Comparison of ENCODE assay signal across 10 mouse cellular contexts in genomic region chr17:4735185-4735584, GRCm38 (mm10).
A peak's percentile ranks its signal among the peaks of the same experiment; 100 is the strongest.
DNase-seq lines count a peak whose midpoint lies in the region; ATAC-seq lines count a peak whose summit lies in the region.
"Had no signal": no experiment of that assay in that cellular context is flagged by ENCODE, and none has a peak within 500 bp of the region (broad histone marks: within the 10 kb centered on the region; RNA-seq: fewer than 3 reads in every experiment).

No protein-coding gene starts in this region.

- peak; percentile 76 for DNase-seq in heart, adult 8-10 months (ENCODE audit: low spot score)
- peak; percentile 34 for DNase-seq in lung, postnatal 14 days
- DNase-seq in left cerebral cortex, postnatal 4 days, result no peak
- DNase-seq in thymus, postnatal 25 days, result no peak
- no peak for DNase-seq in right cerebral cortex, adult 2 months (ENCODE audit: low spot score in 2 of 2)
- DNase-seq: right cerebral cortex, postnatal 25 days had no signal

- peak; percentile 81 for ATAC-seq in embryonic facial prominence, embryonic 15.5 days (ENCODE audit: insufficient number of reproducible peaks, low FRiP score, low TSS enrichment, low read depth)
- ATAC-seq in kidney, embryonic 15.5 days (replicated peaks; ENCODE audit: low FRiP score), result peak; percentile 59
- ATAC-seq in erythroid progenitor cell, adult 5-6 weeks (replicated peaks; ENCODE audit: low FRiP score, poor library complexity, severe bottlenecking), result no peak
- ATAC-seq: liver, embryonic 12.5 days had no signal

- peak overlapping the region; percentile 40; the same call in 1 of the 2 replicates for H3K27ac ChIP-seq in embryonic facial prominence, embryonic 15.5 days (replicated peaks)
- H3K27ac ChIP-seq in kidney, embryonic 15.5 days, result peak overlapping the region; percentile 63
- H3K27ac ChIP-seq: liver, embryonic 12.5 days had no signal

- 46% methylated on average over 1 of the region's 1 CpGs for WGBS in embryonic facial prominence, embryonic 15.5 days
- WGBS in kidney, embryonic 15.5 days, result 26% methylated on average over 1 of the region's 1 CpGs

- no peaks in the 10 kb centered on the region for H3K27me3 ChIP-seq in embryonic facial prominence, embryonic 15.5 days
- H3K27me3 ChIP-seq in kidney, embryonic 15.5 days, result no peaks in the 10 kb centered on the region

- no peaks in the 10 kb centered on the region for H3K4me1 ChIP-seq in embryonic facial prominence, embryonic 15.5 days
- peaks cover 31% of the 10 kb centered on the region for H3K4me1 ChIP-seq in kidney, embryonic 15.5 days
- H3K4me1 ChIP-seq: liver, embryonic 12.5 days had no signal

- intact Hi-C loops in left cerebral cortex, postnatal 4 days (cut with DNase I), result no loop called here

- H3K9me3 ChIP-seq in embryonic facial prominence, embryonic 15.5 days (replicated peaks), result no peaks in the 10 kb centered on the region
- H3K9me3 ChIP-seq in kidney, embryonic 15.5 days (replicated peaks), result no peaks in the 10 kb centered on the region
- H3K9me3 ChIP-seq: liver, embryonic 12.5 days had no signal

- no peak overlapping the region for H3K9ac ChIP-seq in embryonic facial prominence, embryonic 15.5 days
- H3K9ac ChIP-seq in kidney, embryonic 15.5 days, result no peak overlapping the region
- H3K9ac ChIP-seq: liver, embryonic 12.5 days had no signal

- no peaks in the 10 kb centered on the region for H3K36me3 ChIP-seq in embryonic facial prominence, embryonic 15.5 days
- H3K36me3 ChIP-seq in kidney, embryonic 15.5 days, result no peaks in the 10 kb centered on the region
- H3K36me3 ChIP-seq: liver, embryonic 12.5 days had no signal

- no peak overlapping the region for H3K4me2 ChIP-seq in embryonic facial prominence, embryonic 15.5 days (replicated peaks)
- H3K4me2 ChIP-seq in kidney, embryonic 15.5 days, result no peak overlapping the region
- H3K4me2 ChIP-seq: liver, embryonic 12.5 days had no signal

- no peak overlapping the region for H3K4me3 ChIP-seq in embryonic facial prominence, embryonic 15.5 days (replicated peaks)
- H3K4me3 ChIP-seq in kidney, embryonic 15.5 days (replicated peaks), result no peak overlapping the region
- H3K4me3 ChIP-seq: liver, embryonic 12.5 days had no signal

Comparison
In these comparisons a context has a peak if more than half of its experiments do, and no peak if none do; other contexts are left out.
1. DNase-seq: peak in heart, adult 8-10 months (single experiment) and lung, postnatal 14 days (single experiment); none in left cerebral cortex, postnatal 4 days (single experiment), thymus, postnatal 25 days (single experiment) and right cerebral cortex, adult 2 months (0 of 2).